Mouse (Mus musculus) C2C12 (cell line): ENCODE data around the gene Deaf1.

Experiments used
- CEBPB ChIP-seq: IDR thresholded peaks from one replicate; pipeline ENCODE4 v1.6.1; 2011; ENCODE audit warnings: low read depth, mild to moderate bottlenecking, control low read depth, moderate library complexity
- CTCF ChIP-seq: IDR thresholded peaks from one replicate; pipeline ENCODE4 v1.5.1; 2011; ENCODE audit not compliant: control insufficient read depth, insufficient read depth, insufficient read length
- FOSL1 ChIP-seq: IDR thresholded peaks from one replicate; pipeline ENCODE4 v1.8.0; 2011; ENCODE audit warnings: mild to moderate bottlenecking, low read length; ENCODE audit not compliant: poor library complexity, insufficient read depth, severe bottlenecking
- MAX ChIP-seq: IDR thresholded peaks from one replicate; pipeline ENCODE4 v1.6.1; 2011; ENCODE audit warnings: mild to moderate bottlenecking, control low read depth
- MYOD1 ChIP-seq: IDR thresholded peaks from one replicate; pipeline ENCODE4 v1.6.1; 2011; ENCODE audit warnings: low read depth; ENCODE audit not compliant: control insufficient read depth, insufficient read length
- MYOG ChIP-seq: IDR thresholded peaks from one replicate; pipeline ENCODE4 v1.6.1; 2011; ENCODE audit not compliant: control insufficient read depth, insufficient read length; ENCODE audit errors: extremely low read depth
- USF1 ChIP-seq: IDR thresholded peaks from one replicate; pipeline ENCODE4 v1.6.1; 2011; ENCODE audit warnings: low read depth, mild to moderate bottlenecking, control low read depth, moderate library complexity

- TF ChIP-seq CTCF, result no peak
- no peak for TF ChIP-seq MYOG
- TF ChIP-seq CEBPB, result no peak
- TF ChIP-seq USF1, result no peak
- TF ChIP-seq MAX, result no peak
- no peak for TF ChIP-seq MYOD1
- no peak for TF ChIP-seq FOSL1
These were observed 46.0 kb downstream of the Deaf1 start for GRCm38 (mm10) chr7:141281442-141281841.
